Mouse (Mus musculus) embryonic facial prominence, embryonic 12.5 days (tissue): ENCODE data around the gene E130308A19Rik. TPM values are rescaled to one million over a fixed set of nuclear protein-coding genes. Genes with fewer than 3 reads are reported as not detected.

Experiments
- ATAC-seq: fragments of 200-750 bp; cut with Nextera tagmentation; 2 replicates; pipeline ENCODE4 v1.8.0; 2017; ENCODE audit not compliant: insufficient number of reproducible peaks, insufficient read depth, low FRiP score, low TSS enrichment
- H3K27ac ChIP-seq: fragments of 300-500 bp; sonication (generic); 2 replicates; pipeline ENCODE4 v1.5.1; 2016; ENCODE audit warnings: mild to moderate bottlenecking
- H3K27me3 ChIP-seq: fragments of 300-500 bp; sonication (generic); 2 replicates; pipeline ENCODE4 v1.6.1; 2016; ENCODE audit warnings: mild to moderate bottlenecking, moderate library complexity
- H3K36me3 ChIP-seq: fragments of 300-500 bp; sonication (generic); 2 replicates; pipeline ENCODE4 v1.6.1; 2016; ENCODE audit warnings: mild to moderate bottlenecking
- H3K4me1 ChIP-seq: fragments of 300-500 bp; sonication (generic); 2 replicates; pipeline ENCODE4 v1.6.1; 2016
- H3K4me2 ChIP-seq: fragments of 300-500 bp; sonication (generic); replicated peaks from 2 replicates; pipeline ENCODE4 v1.6.1; 2016; ENCODE audit warnings: mild to moderate bottlenecking, moderate library complexity
- H3K4me3 ChIP-seq: fragments of 300-500 bp; sonication (generic); 2 replicates; pipeline ENCODE4 v1.5.1; 2016; ENCODE audit warnings: mild to moderate bottlenecking
- H3K9ac ChIP-seq: fragments of 300-500 bp; sonication (generic); 2 replicates; pipeline ENCODE4 v1.6.1; 2016; ENCODE audit warnings: mild to moderate bottlenecking, moderate library complexity
- H3K9me3 ChIP-seq: fragments of 300-500 bp; sonication (generic); 2 replicates; pipeline ENCODE4 v1.6.1; 2016; ENCODE audit warnings: mild to moderate bottlenecking, moderate library complexity
- WGBS: fragments of 180-500 bp; shearing (Covaris S2); methylation state at CpG from one replicate; pipeline ENCODE4 v1.1.7; 2016; 5-methylcytosine and 5-hydroxymethylcytosine counted together
- polyA plus RNA-seq: library from polyadenylated mRNA; unstranded; fragments of >200 nt; fragmentation: Nextera tagmentation; extraction: Ambion mirVana; gene quantifications from 2 replicates; pipeline ENCODE4 v1.2.1, GENCODE M21; 2016

Gene E130308A19Rik
- polyA plus RNA-seq, 1 experiment from 2014 or later, result 40.3 TPM

GRCm38 (mm10) chr4:59800181-59800580, 174.2 kb downstream of the E130308A19Rik start:
- H3K27me3 ChIP-seq, result no peaks in the 10 kb centered on the region
- H3K4me2 ChIP-seq, result no peak overlapping the region
- no peak overlapping the region for H3K27ac ChIP-seq
- H3K36me3 ChIP-seq, result no peaks in the 10 kb centered on the region
- H3K4me3 ChIP-seq, result no peak overlapping the region
- peaks cover 3% of the 10 kb centered on the region; the same call in 1 of the 2 replicates for H3K4me1 ChIP-seq
- WGBS, result 76% methylated on average over 5 of the region's 5 CpGs
- ATAC-seq, result no peak
- H3K9me3 ChIP-seq, result no peaks in the 10 kb centered on the region
- no peak overlapping the region for H3K9ac ChIP-seq

- Histone ChIP-seq H3K9me3 (no peaks in the 10 kb centered on the region), H3K4me3 (no peak within 1 kb of the TSS), H3K4me2 (no peak within 1 kb of the TSS), H3K4me1 (peaks cover 4% of the 10 kb centered on the region; the same call in 1 of the 2 replicates), H3K36me3 (no peaks in the 10 kb centered on the region), H3K27me3 (no peaks in the 10 kb centered on the region), H3K9ac (no peak within 1 kb of the TSS), H3K27ac (no peak within 1 kb of the TSS)
- no peak for ATAC-seq
Measured at GRCm38 (mm10) chr4:59801489-59801888, 175.5 kb downstream of the E130308A19Rik start, which contains the start of gene Inip. Gene Inip, minus strand, starts transcription at chr4:59801589.

GRCm38 (mm10) chr4:59802107-59802506, 176.1 kb downstream of the E130308A19Rik start:
- Histone ChIP-seq H3K4me2 (no peak overlapping the region), H3K36me3 (no peaks in the 10 kb centered on the region), H3K27me3 (no peaks in the 10 kb centered on the region), H3K9ac (no peak overlapping the region), H3K27ac (no peak overlapping the region), H3K4me1 (peaks cover 10% of the 10 kb centered on the region; the same call in 1 of the 2 replicates), H3K4me3 (no peak overlapping the region), H3K9me3 (no peaks in the 10 kb centered on the region)
- ATAC-seq, result no peak
- WGBS, result 73% methylated on average over 6 of the region's 6 CpGs

- ATAC-seq, result no peak
- no peak overlapping the region for H3K9ac ChIP-seq
Measured at GRCm38 (mm10) chr4:59802792-59803191, 176.8 kb downstream of the E130308A19Rik start.

GRCm38 (mm10) chr4:59803358-59803757, 177.3 kb downstream of the E130308A19Rik start:
- Histone ChIP-seq H3K27ac (no peak overlapping the region), H3K36me3 (no peaks in the 10 kb centered on the region), H3K27me3 (no peaks in the 10 kb centered on the region), H3K4me1 (peaks cover 10% of the 10 kb centered on the region; the same call in 1 of the 2 replicates), H3K9me3 (no peaks in the 10 kb centered on the region), H3K4me3 (no peak overlapping the region), H3K9ac (no peak overlapping the region), H3K4me2 (no peak overlapping the region)
- no peak for ATAC-seq
- 74% methylated on average over 5 of the region's 5 CpGs for WGBS

More at GRCm38 (mm10) chr4:59802792-59803191, 176.8 kb downstream of the E130308A19Rik start:
- no peaks in the 10 kb centered on the region for H3K36me3 ChIP-seq
- no peaks in the 10 kb centered on the region for H3K27me3 ChIP-seq
- H3K27ac ChIP-seq, result no peak overlapping the region
- H3K9me3 ChIP-seq, result no peaks in the 10 kb centered on the region
- H3K4me1 ChIP-seq, result peaks cover 10% of the 10 kb centered on the region; the same call in 1 of the 2 replicates
- H3K4me3 ChIP-seq, result no peak overlapping the region
- 75% methylated on average over 4 of the region's 4 CpGs for WGBS
- H3K4me2 ChIP-seq, result no peak overlapping the region

GRCm38 (mm10) chr4:59804754-59805153, 178.7 kb downstream of the E130308A19Rik start:
- no peak overlapping the region for H3K27ac ChIP-seq
- H3K4me2 ChIP-seq, result peak overlapping the region; percentile 98
- 76% methylated on average over 1 of the region's 1 CpGs for WGBS
- ATAC-seq, result no peak
- H3K4me3 ChIP-seq, result peak overlapping the region; percentile 95
- H3K36me3 ChIP-seq, result no peaks in the 10 kb centered on the region
- H3K9me3 ChIP-seq, result no peaks in the 10 kb centered on the region
- peaks cover 10% of the 10 kb centered on the region; the same call in 1 of the 2 replicates for H3K4me1 ChIP-seq
- no peaks in the 10 kb centered on the region for H3K27me3 ChIP-seq
- peak overlapping the region; percentile 83; the same call in 1 of the 2 replicates for H3K9ac ChIP-seq

- Histone ChIP-seq H3K36me3 (no peaks in the 10 kb centered on the region), H3K9me3 (no peaks in the 10 kb centered on the region), H3K4me2 (peak within 1 kb of the TSS; percentile 98), H3K4me1 (peaks cover 10% of the 10 kb centered on the region; the same call in 1 of the 2 replicates), H3K9ac (peak within 1 kb of the TSS; percentile 83), H3K27ac (peak within 1 kb of the TSS; percentile 67; the same call in 1 of the 2 replicates), H3K27me3 (no peaks in the 10 kb centered on the region), H3K4me3 (peak within 1 kb of the TSS; percentile 95)
- 2% methylated on average over 45 of the region's 45 CpGs for WGBS
- ATAC-seq, result peak; percentile 88
Measured at GRCm38 (mm10) chr4:59805181-59805967, 179.4 kb downstream of the E130308A19Rik start, which contains the start of gene Snx30. Gene Snx30, plus strand, starts transcription at chr4:59805840.

GRCm38 (mm10) chr4:59805968-59806878, 180.2 kb downstream of the E130308A19Rik start:
- ATAC-seq, result peak; percentile 78
- H3K36me3 ChIP-seq, result no peaks in the 10 kb centered on the region
- no peaks in the 10 kb centered on the region for H3K27me3 ChIP-seq
- peak overlapping the region; percentile 98 for H3K4me2 ChIP-seq
- H3K4me1 ChIP-seq, result peaks cover 10% of the 10 kb centered on the region; the same call in 1 of the 2 replicates
- peak overlapping the region; percentile 67; the same call in 1 of the 2 replicates for H3K27ac ChIP-seq
- peak overlapping the region; percentile 83 for H3K9ac ChIP-seq
- H3K9me3 ChIP-seq, result no peaks in the 10 kb centered on the region
- peak overlapping the region; percentile 95 for H3K4me3 ChIP-seq
- WGBS, result under 1% methylated on average over 54 of the region's 58 CpGs

GRCm38 (mm10) chr4:59806879-59807195, 180.8 kb downstream of the E130308A19Rik start:
- peak overlapping the region; percentile 98 for H3K4me2 ChIP-seq
- no peaks in the 10 kb centered on the region for H3K36me3 ChIP-seq
- no peak overlapping the region for H3K27ac ChIP-seq
- H3K9ac ChIP-seq, result 0 out of 2 replicates have a peak overlapping the region, but pooled peaks have one; percentile 38
- 4% methylated on average over 9 of the region's 9 CpGs for WGBS
- H3K9me3 ChIP-seq, result no peaks in the 10 kb centered on the region
- peak; percentile 2; the same call in 1 of the 2 replicates for ATAC-seq
- H3K27me3 ChIP-seq, result no peaks in the 10 kb centered on the region
- peak overlapping the region; percentile 95 for H3K4me3 ChIP-seq
- peaks cover 10% of the 10 kb centered on the region; the same call in 1 of the 2 replicates for H3K4me1 ChIP-seq

GRCm38 (mm10) chr4:59807521-59807920, 181.5 kb downstream of the E130308A19Rik start:
- H3K9me3 ChIP-seq, result no peaks in the 10 kb centered on the region
- H3K9ac ChIP-seq, result no peak overlapping the region
- H3K4me2 ChIP-seq, result peak overlapping the region; percentile 98; the same call in 1 of the 2 replicates
- peaks cover 10% of the 10 kb centered on the region; the same call in 1 of the 2 replicates for H3K4me1 ChIP-seq
- no peaks in the 10 kb centered on the region for H3K27me3 ChIP-seq
- WGBS, result 71% methylated on average over 2 of the region's 2 CpGs
- ATAC-seq, result no peak
- H3K36me3 ChIP-seq, result no peaks in the 10 kb centered on the region
- H3K27ac ChIP-seq, result no peak overlapping the region
- no peak overlapping the region for H3K4me3 ChIP-seq

GRCm38 (mm10) chr4:59808396-59808795, 182.4 kb downstream of the E130308A19Rik start:
- no peaks in the 10 kb centered on the region for H3K36me3 ChIP-seq
- no peak overlapping the region for H3K27ac ChIP-seq
- no peak overlapping the region for H3K4me3 ChIP-seq
- no peak for ATAC-seq
- WGBS, result 76% methylated on average over 5 of the region's 5 CpGs
- no peak overlapping the region for H3K4me2 ChIP-seq
- no peaks in the 10 kb centered on the region for H3K9me3 ChIP-seq
- H3K4me1 ChIP-seq, result peaks cover 10% of the 10 kb centered on the region; the same call in 1 of the 2 replicates
- no peak overlapping the region for H3K9ac ChIP-seq
- H3K27me3 ChIP-seq, result no peaks in the 10 kb centered on the region
